Mouse (Mus musculus) cortical plate, adult 2 months (tissue): ENCODE measurements around the gene Aff3.

Experiments used
- CTCF ChIP-seq: fragments of 200-500 bp; IDR thresholded peaks from 2 replicates; pipeline ENCODE4 v1.5.1; 2011; ENCODE audit warnings: mild to moderate bottlenecking, control low read depth, low read length; ENCODE audit not compliant: insufficient read depth; ENCODE audit errors: extremely low read depth
- POLR2A ChIP-seq: fragments of 200-500 bp; IDR thresholded peaks from 2 replicates; pipeline ENCODE4 v1.6.1; 2011; ENCODE audit warnings: mild to moderate bottlenecking, low read length, control low read depth; ENCODE audit not compliant: insufficient read depth; ENCODE audit errors: extremely low read depth

GRCm38 (mm10) chr1:38509301-38509700 is 155.5 kb downstream of the Aff3 start:
- no peak for TF ChIP-seq CTCF
- no peak for TF ChIP-seq POLR2A
